Mouse (Mus musculus) skeletal muscle tissue, postnatal 0 days (tissue): ENCODE results near the gene Syngr3. TPM values are rescaled to one million over a fixed set of nuclear protein-coding genes. Genes with fewer than 3 reads are reported as not detected.

Experiments used
- polyA plus RNA-seq: library from polyadenylated mRNA; unstranded; fragments of >200 nt; fragmentation: Nextera tagmentation; extraction: Ambion mirVana; gene quantifications from 2 replicates; pipeline ENCODE4 v1.2.1, GENCODE M21; 2015

The Syngr3 gene
- polyA plus RNA-seq: 0.11 TPM in 1 of 2 replicates, not detected in the other

DNA sequence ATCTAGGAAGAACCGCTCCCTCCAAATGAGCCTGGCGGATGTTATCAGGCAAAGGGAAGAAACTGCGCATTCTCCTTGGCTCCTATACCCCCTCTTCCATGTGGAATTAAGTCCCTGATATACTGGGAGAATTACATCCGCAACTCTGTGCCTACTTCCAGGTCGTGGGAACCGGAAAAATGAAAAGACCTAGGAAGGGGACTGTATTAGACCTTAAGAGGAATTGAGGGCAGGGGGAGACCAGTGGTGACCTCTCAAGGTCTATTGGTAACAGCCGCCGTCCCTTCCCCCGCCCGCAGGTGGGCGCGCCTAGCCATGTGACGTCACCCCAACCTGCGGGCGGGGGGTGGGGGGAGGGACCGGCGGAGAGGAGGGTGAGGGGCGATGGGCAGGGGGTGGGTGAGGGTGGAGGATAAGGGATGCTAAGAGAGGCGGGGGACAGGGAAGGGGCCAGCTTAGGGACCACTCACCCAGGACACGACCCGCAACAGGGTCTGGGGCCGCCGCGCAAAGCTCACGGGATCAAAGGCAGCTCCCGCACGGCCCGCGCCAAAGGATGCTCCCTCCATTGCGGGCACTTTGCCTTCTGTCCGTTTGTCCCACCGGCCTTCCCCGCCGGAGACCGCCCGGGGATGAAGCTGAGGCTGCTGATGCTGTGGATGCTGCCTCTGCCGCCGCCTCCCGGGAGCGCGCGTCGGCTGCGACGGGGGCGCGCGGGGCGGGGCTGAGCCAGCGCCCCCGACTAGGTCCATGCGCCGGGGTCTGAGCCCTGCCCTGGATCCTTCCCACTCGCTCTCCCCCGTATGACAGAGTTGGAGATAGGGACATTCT lies at the start of gene Syngr3:
Syngr3 (minus strand) TSS at position 705 of the 831 bp plus-strand sequence.

GRCm38 (mm10) chr17:24736330-24737051 lies 46.7 kb upstream of the Syngr3 start, which contains the start of gene Msrb1:
Gene Msrb1 (plus strand): TSS chr17:24736642.

DNA sequence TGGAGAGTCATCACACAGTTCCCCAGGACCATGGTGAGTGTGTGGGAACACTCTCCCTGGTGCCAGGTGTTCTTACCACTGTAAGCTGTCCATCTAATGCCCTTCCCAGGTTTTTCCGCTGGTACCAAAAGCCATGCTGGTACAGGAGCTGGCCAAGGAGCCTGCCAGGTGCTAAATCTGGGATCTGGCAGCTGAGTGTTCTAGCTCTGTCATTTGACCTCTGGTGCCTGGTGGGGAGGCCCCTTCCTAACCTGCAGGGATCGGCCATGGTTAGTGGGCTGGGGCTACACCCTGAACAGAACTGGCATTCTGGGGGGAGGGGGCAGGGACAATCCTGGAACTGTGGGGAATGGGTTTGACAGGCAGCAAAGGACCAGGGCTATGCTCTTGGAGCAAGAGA lies 37.9 kb upstream of the Syngr3 start, which contains the start of gene Rpl3l:
Rpl3l (plus strand) TSS at position 203 of the 400 bp plus-strand sequence.

DNA sequence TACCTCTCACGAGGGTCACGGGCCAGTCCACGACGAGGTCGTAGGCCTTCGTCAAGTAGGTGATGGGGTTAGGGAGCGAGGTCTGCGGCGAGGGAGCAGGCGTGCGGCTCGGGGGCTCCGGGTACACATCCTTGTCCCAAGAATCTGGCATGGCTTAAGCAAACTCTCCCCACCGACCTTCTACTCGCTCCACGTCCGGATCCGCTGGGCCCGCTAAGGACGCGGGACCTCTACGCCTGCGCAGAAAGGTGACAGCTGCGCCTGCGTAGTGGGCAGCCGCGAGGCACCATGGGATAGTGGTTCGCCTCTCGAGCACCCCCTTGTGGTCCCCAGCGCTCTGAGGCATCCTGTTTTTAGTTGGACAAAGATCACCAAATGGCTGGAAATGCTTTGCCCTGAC lies 34.4 kb upstream of the Syngr3 start, which contains the start of gene Ndufb10:
Ndufb10 (minus strand) TSS at position 295 of the 400 bp plus-strand sequence.

GRCm38 (mm10) chr17:24717943-24718342 lies 28.2 kb upstream of the Syngr3 start, which contains the start of the genes Rnf151 and Rps2:
Gene Rnf151 (minus strand): TSS chr17:24718063.
Gene Rps2 (plus strand): TSS chr17:24718116.

DNA sequence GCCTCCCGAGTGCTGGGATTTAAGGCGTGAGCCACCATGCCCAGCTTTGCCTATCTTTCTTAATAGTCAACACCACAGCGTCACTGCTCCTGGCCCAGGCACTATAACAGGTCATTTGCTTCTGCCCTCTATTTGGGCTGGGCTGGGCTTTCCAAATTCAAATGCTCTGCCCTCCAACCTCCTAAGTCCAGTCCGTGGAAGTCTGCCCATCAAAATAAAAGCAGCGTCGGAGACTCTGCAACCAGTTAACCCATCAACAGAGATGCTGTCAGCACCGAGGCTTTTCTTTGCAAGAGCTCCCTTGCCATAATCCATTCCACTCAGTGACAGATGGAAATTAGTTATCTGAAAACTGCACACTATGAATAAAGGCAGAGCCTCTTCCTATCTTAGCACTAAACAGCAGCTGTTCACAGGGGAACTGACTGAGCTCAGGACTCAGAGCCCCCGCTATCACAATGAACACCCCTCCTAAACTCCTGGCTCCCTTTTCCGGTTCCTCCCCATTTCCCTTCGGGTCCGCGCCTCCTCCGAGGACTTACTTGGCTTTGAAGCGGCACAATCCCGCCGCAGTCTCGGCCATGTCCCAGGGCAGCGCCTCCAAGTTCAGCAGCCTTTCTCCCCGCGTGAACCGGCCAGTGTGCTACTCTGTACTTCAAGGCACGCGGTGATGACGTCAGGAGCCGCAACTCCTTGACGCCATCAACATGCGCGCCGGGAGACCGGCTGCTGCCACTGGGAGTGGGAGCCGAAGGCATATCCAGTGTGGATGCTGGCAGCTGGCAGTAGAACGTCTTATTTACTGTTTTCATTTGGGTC lies 17.4 kb upstream of the Syngr3 start, which contains the start of gene Tbl3:
Tbl3 (minus strand) TSS at position 679 of the 819 bp plus-strand sequence.

DNA sequence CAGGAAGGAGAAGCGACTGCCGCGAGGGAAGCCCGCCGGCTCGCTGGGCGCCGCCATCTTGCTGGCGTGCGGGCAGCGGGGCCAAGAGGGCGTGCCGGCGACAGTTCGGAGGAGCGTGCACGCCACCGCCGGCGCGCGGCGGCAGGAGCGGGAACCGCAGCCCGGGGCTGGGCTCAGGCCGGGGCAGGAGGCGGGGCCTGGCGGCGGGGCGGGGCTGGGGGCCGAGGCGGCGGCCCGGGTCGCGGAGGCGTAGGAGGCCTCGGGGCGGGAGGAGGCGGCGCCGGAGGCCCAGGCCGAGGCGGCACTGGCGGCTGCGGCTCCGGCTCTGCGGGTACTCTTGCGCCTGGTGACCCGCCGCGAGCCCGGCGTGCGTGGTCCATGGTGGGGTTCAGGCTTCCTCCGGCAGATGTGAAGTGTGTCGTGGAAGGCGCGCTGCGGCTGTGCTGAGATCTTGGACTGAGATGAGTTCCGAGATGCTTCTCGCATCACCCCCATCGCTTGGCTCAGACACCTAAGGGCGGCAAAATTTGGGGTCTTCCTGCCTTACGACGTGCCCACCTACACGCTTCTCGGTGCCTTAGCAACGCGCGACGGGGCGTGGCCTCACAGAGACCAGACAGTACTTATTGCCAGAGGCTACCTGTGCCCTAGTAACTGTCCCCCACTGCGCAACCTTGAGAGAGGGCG lies 6.4 kb upstream of the Syngr3 start, which contains the start of the genes Gfer and Noxo1:
Gfer (minus strand) TSS at position 146 of the 687 bp plus-strand sequence.
Noxo1 (plus strand) TSS at position 224 of the 687 bp plus-strand sequence.

GRCm38 (mm10) chr17:24669545-24670245 lies 20.1 kb downstream of the Syngr3 start, which contains the start of gene Zfp598:
Gene Zfp598 (plus strand): TSS chr17:24669687.

GRCm38 (mm10) chr17:24658017-24658758 lies 31.6 kb downstream of the Syngr3 start, which contains the start of gene Npw:
Gene Npw (minus strand): TSS chr17:24658457.

DNA sequence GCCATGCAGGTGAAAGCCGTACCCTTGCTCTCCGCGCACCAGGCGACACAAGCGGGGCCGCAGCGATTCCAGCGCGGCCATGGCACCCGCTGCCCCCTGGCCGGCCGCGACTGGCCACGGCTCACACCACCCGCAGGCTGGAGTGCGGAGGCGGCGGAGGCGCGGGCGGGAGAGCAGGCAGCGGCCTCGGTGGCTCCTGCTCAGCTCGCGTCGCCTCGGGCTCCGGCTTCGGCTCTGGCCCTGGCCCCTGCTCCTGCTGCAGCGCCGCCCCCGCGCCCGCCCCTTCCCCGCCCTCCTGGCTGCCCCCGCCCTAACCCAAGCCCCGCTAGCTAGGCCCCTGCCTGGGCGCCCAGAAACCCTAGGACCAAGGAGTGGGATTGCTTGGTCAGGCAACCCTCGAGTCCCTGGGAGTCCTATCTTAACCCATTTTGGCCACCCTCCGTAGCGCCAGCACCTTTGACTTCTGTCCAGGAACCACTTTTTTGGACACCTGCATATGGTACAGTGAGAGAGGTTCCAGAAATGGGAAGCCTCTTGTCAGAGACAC lies 39.6 kb downstream of the Syngr3 start, which contains the start of gene Slc9a3r2:
Slc9a3r2 (minus strand) TSS at position 258 of the 547 bp plus-strand sequence.

Other genes starting within 250 kb of the Syngr3 start
- 0.87 and 2.3 TPM in 2 replicates for gene Dnase1l2, start 246.8 kb downstream of the Syngr3 start, polyA plus RNA-seq
- gene E4f1, start 219.6 kb downstream of the Syngr3 start, polyA plus RNA-seq: 13.3 and 13.6 TPM in 2 replicates
- 56.2 and 57.5 TPM in 2 replicates for gene Pgp, start 219.6 kb downstream of the Syngr3 start, polyA plus RNA-seq
- gene Bricd5, start 216.1 kb downstream of the Syngr3 start, polyA plus RNA-seq: 0.40 TPM in 1 of 2 replicates, not detected in the other
- gene Mlst8, start 210.9 kb downstream of the Syngr3 start, polyA plus RNA-seq: 8.4 and 8.8 TPM in 2 replicates
- 0.29 and 0.34 TPM in 2 replicates for gene Caskin1, start 201.4 kb downstream of the Syngr3 start, polyA plus RNA-seq
- gene Traf7, start 162.0 kb downstream of the Syngr3 start, polyA plus RNA-seq: 43.2 and 46.8 TPM in 2 replicates
- 0.39 and 0.69 TPM in 2 replicates for gene Rab26, start 155.7 kb downstream of the Syngr3 start, polyA plus RNA-seq
- gene Pkd1, start 140.1 kb downstream of the Syngr3 start, polyA plus RNA-seq: 12.6 TPM in 2 replicates
- 25.6 and 31.9 TPM in 2 replicates for gene Tsc2, start 57.3 kb downstream of the Syngr3 start, polyA plus RNA-seq
- gene Nthl1, start 57.3 kb downstream of the Syngr3 start, polyA plus RNA-seq: 11.1 TPM in 2 replicates
- 38.9 and 45.6 TPM in 2 replicates for gene Slc9a3r2, start 39.6 kb downstream of the Syngr3 start, polyA plus RNA-seq
- gene Npw, start 31.5 kb downstream of the Syngr3 start, polyA plus RNA-seq: not detected in 2 replicates
- 9.0 and 11.7 TPM in 2 replicates for gene Zfp598, start 20.3 kb downstream of the Syngr3 start, polyA plus RNA-seq
- 33.2 and 39.3 TPM in 2 replicates for gene Gfer, start 6.2 kb upstream of the Syngr3 start, polyA plus RNA-seq
- gene Noxo1, start 6.3 kb upstream of the Syngr3 start, polyA plus RNA-seq: 1.1 and 1.8 TPM in 2 replicates
- 22.5 and 25.2 TPM in 2 replicates for gene Tbl3, start 17.7 kb upstream of the Syngr3 start, polyA plus RNA-seq
- gene Rnf151, start 28.1 kb upstream of the Syngr3 start, polyA plus RNA-seq: not detected in 2 replicates
- gene Rps2, start 28.2 kb upstream of the Syngr3 start, polyA plus RNA-seq: 829 and 862 TPM in 2 replicates
- 707 and 733 TPM in 2 replicates for gene Ndufb10, start 34.5 kb upstream of the Syngr3 start, polyA plus RNA-seq
- gene Rpl3l, start 37.9 kb upstream of the Syngr3 start, polyA plus RNA-seq: 47.3 and 64.3 TPM in 2 replicates
- gene Msrb1, start 46.7 kb upstream of the Syngr3 start, polyA plus RNA-seq: 52.7 and 59.6 TPM in 2 replicates
- gene Hs3st6, start 63.0 kb upstream of the Syngr3 start, polyA plus RNA-seq: 0.51 TPM in 1 of 2 replicates, not detected in the other
- not detected in 2 replicates for gene Meiob, start 114.3 kb upstream of the Syngr3 start, polyA plus RNA-seq
- 71.4 and 75.0 TPM in 2 replicates for gene Hagh, start 150.2 kb upstream of the Syngr3 start, polyA plus RNA-seq
- gene Fahd1, start 160.4 kb upstream of the Syngr3 start, polyA plus RNA-seq: 28.0 and 28.6 TPM in 2 replicates
- 0.42 and 6.3 TPM in 2 replicates for gene Igfals, start 176.0 kb upstream of the Syngr3 start, polyA plus RNA-seq
- gene Nubp2, start 196.4 kb upstream of the Syngr3 start, polyA plus RNA-seq: 21.2 and 24.8 TPM in 2 replicates
- gene Spsb3, start 196.7 kb upstream of the Syngr3 start, polyA plus RNA-seq: 36.7 and 37.8 TPM in 2 replicates
- 18.2 and 18.6 TPM in 2 replicates for gene Eme2, start 205.1 kb upstream of the Syngr3 start, polyA plus RNA-seq
- 185 and 189 TPM in 2 replicates for gene Mrps34, start 205.2 kb upstream of the Syngr3 start, polyA plus RNA-seq
- 22.1 and 25.2 TPM in 2 replicates for gene Nme3, start 206.5 kb upstream of the Syngr3 start, polyA plus RNA-seq
- gene Mapk8ip3, start 247.0 kb upstream of the Syngr3 start, polyA plus RNA-seq: 11.9 and 12.0 TPM in 2 replicates